Mouse (Mus musculus) forebrain, embryonic 10.5 days (tissue): ENCODE measurements around the gene Gm5089. TPM values are rescaled to one million over a fixed set of nuclear protein-coding genes. Genes with fewer than 3 reads are reported as not detected.
A peak's percentile ranks its signal among the peaks of the same experiment; 100 is the strongest.

Experiments used
- DNase-seq: peaks from one replicate; pipeline ENCODE4 v3.0.0-alpha.2; 2017; ENCODE audit warnings: low spot score; ENCODE audit errors: extremely low spot score
- H3K27ac ChIP-seq: fragments of 300-500 bp; sonication (generic); 2 replicates; pipeline ENCODE4 v1.5.1; 2016; ENCODE audit warnings: mild to moderate bottlenecking
- H3K27me3 ChIP-seq: fragments of 300-500 bp; sonication (generic); 2 replicates; pipeline ENCODE4 v1.6.1; 2016; ENCODE audit warnings: mild to moderate bottlenecking; ENCODE audit not compliant: poor library complexity, severe bottlenecking
- H3K36me3 ChIP-seq: fragments of 300-500 bp; sonication (generic); replicated peaks from 2 replicates; pipeline ENCODE4 v1.6.1; 2016; ENCODE audit warnings: mild to moderate bottlenecking, moderate library complexity
- H3K4me1 ChIP-seq: fragments of 300-500 bp; sonication (generic); 2 replicates; pipeline ENCODE4 v1.6.1; 2016
- H3K4me3 ChIP-seq: fragments of 300-500 bp; sonication (generic); 2 replicates; pipeline ENCODE4 v1.5.1; 2016; ENCODE audit warnings: mild to moderate bottlenecking, moderate library complexity
- H3K9me3 ChIP-seq: fragments of 300-500 bp; sonication (generic); 2 replicates; pipeline ENCODE4 v1.6.1; 2016; ENCODE audit warnings: mild to moderate bottlenecking, moderate library complexity
- WGBS: fragments of 180-500 bp; shearing (Covaris S2); methylation state at CpG from one replicate; pipeline ENCODE4 v1.1.7; 2016; 5-methylcytosine and 5-hydroxymethylcytosine counted together
- polyA plus RNA-seq: library from polyadenylated mRNA; unstranded; fragments of >200 nt; fragmentation: Nextera tagmentation; extraction: Ambion mirVana; gene quantifications from 2 replicates; pipeline ENCODE4 v1.2.1, GENCODE M21; 2016

The Gm5089 gene
- polyA plus RNA-seq = 1.0 and 1.9 TPM in 2 replicates

DNA sequence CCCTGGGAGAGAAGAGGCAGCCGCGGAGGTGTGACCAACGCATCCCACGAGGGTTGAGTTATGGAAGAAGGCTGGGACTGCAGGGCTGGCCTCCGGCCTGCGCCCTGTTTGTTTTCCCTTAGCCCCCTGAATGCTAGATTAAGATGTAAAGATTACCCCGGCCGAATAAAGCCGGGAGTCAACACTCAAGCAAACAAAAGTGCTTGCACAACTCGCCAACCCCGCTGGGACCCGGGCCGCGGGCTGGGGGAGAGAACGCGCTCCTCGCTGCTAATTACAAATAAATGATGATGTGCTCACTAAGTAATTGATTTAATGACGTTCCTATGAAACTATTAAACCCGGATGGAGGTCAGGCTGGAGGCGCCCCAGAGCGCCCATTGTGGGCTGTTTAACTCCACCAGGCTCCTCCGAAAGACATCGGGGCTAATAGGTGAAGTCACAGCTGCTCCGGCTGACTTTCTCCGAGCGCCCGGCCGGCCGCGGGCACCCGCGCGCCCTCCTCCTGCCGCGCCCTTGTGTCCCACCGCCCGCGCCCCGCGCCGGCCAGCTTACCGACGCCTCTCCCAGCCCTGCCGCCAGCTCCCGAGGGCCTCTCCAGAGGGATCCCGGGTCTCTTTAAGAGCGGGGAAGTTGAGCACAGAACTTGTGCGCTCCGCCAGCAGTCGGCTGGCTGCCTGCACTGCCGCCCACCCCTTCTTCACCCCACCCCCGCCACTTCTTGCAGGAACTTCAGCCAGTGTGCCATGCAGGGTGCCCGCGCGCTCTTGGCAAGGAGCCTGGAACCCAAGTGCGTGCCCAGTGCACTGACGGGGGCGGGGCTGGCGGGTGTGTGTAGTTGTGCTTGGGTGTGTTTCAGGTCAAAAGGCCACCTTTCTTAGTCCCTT is at the start of gene Gm5089:
Gene Gm5089, minus strand, starts transcription at position 620 of the 887 bp plus-strand sequence.
- Histone ChIP-seq H3K9me3 (no peaks in the 10 kb centered on the region), H3K27me3 (peaks cover 83% of the 10 kb centered on the region), H3K27ac (peak within 1 kb of the TSS; percentile 95), H3K36me3 (no peaks in the 10 kb centered on the region), H3K4me3 (peak within 1 kb of the TSS; percentile 64), H3K4me1 (peaks cover 71% of the 10 kb centered on the region)
- WGBS = under 1% methylated on average over 58 of the region's 59 CpGs
- peak; percentile 69 for DNase-seq

DNA sequence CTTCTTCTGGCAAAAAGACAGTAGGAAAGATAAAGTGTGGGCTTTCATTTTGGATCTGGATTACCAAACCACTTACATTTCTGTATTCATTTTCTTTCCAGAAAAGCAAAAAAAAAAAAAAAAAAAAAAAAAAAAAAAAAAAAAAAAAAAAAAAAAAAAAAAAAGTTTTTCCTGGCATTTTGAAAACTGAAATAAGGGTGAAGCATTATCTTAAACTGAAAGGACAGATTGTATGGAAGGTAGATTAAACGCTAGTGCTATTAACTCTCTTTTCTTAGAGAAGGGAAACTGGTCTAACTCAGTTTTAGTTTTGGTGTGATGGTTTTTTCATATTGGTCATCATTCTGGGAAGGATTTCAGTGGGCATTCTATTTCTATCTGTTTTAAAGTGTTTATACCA is 41.1 kb upstream of the Gm5089 start:
- H3K36me3 ChIP-seq = no peaks in the 10 kb centered on the region
- no peak overlapping the region for H3K4me3 ChIP-seq
- no peak for DNase-seq
- no peak overlapping the region for H3K27ac ChIP-seq
- H3K9me3 ChIP-seq = peaks cover 12% of the 10 kb centered on the region; the same call in 1 of the 2 replicates
- peaks cover 33% of the 10 kb centered on the region for H3K4me1 ChIP-seq
- H3K27me3 ChIP-seq = peaks cover 66% of the 10 kb centered on the region
- 74% methylated on average over 1 of the region's 1 CpGs for WGBS

DNA sequence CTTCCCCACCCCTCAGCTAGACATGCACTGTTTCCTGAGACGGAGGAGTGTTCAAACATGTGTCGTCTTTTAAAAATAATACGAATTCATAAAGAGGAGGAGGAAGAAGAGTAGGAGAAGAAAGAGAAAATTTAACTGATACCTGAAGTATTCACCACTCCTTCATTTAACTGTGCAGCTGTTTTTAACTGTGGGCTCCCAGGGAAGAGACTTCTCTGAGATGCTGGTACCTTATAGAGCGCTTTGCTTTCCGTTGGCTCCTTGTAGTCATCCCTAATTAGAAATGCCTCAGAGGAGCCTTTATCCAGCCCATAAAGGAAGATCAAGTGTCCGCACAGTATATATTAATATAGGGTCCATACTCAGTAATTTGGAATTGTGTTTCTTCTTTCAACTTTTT is 40.6 kb upstream of the Gm5089 start:
- Histone ChIP-seq H3K4me3 (no peak overlapping the region), H3K9me3 (peaks cover 12% of the 10 kb centered on the region; the same call in 1 of the 2 replicates), H3K36me3 (no peaks in the 10 kb centered on the region), H3K4me1 (peaks cover 33% of the 10 kb centered on the region), H3K27me3 (peaks cover 71% of the 10 kb centered on the region), H3K27ac (no peak overlapping the region)
- 55% methylated on average over 6 of the region's 6 CpGs for WGBS
- DNase-seq = no peak

DNA sequence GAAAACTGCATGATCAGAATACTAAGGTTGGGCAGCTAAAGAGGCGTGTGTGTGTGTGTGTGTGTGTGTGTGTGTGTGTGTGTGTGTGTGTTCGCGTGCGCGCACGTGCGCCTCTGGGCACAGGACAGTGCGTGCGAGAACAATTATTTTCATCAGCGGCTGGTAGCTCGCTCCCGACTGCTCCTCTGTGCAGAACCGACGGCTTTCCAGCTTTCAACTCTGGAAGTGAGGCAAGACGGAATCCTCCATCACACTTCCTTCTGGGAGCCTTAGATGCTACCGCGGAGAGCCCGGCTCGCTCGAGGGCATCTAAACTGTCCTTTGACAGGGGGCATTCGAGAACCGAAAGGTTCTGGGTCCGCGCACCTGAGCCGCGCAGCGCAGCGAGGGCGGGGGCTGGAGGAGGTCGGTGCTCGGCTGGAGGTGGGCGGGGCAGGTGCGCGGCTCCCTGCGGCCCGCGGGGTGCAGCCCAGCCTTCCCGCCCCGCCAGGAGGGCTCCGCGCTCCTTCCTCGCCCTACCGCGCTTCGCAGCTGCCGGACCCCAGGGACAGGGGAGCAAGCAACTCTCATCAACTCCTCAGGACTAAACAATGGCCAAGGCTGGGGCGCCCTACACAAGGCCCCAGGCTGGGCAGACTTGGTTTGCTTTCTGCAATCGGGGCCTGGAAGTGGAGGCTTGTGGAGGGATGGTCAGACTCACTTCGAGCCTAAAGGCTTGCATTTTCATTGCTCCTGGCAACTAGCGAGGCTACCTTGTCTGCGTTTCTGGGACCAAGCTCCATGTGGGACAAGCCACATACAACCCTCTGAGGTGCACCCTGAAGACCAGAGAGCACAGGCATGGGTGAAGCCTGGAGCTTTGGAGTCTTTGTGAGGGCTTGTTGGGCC is 39.8 kb upstream of the Gm5089 start, which contains the start of gene Gm10837:
Gene Gm10837, plus strand, starts transcription at position 146 of the 888 bp plus-strand sequence.
- H3K36me3 ChIP-seq = no peaks in the 10 kb centered on the region
- H3K9me3 ChIP-seq = peaks cover 12% of the 10 kb centered on the region; the same call in 1 of the 2 replicates
- peaks cover 79% of the 10 kb centered on the region for H3K27me3 ChIP-seq
- WGBS = 1% methylated on average over 51 of the region's 51 CpGs
- peak; percentile 69 for DNase-seq
- peak within 1 kb of the TSS; percentile 52 for H3K4me3 ChIP-seq
- H3K4me1 ChIP-seq = peaks cover 38% of the 10 kb centered on the region
- H3K27ac ChIP-seq = peak within 1 kb of the TSS; percentile 85

DNA sequence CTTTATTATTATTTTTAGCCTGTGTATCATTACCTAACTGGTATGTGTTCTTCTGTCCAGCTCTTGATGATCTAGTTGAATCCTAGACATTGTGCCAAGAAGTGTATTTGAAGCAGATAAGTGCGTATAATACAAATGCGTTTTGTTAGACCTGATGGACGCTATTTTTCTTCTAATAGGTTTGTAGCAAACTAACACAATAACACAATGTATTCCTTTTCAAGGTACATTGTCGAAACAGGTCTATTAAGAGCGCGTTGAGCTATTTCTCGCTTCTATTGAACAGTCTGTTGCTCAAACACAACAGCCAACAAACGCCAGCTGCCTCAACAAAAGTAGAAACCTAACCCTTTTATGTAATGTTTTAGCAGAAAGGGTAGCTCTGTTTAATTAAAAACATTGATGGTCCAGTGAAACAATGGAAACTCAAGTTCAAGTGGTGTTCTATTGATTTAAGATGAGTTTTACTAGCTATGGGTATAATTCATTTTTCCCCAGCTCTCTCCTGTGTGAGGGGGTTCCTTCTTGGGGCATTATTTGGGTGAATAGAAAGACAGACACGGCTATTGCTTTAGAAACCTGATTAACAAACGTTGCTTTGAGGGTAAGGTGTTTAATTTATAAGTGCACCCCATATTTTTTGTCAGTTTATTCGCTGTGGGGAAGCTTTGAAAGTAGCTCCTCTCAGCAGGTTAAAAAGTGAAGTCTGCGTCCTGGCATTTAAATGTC is 38.9 kb upstream of the Gm5089 start:
- H3K4me1 ChIP-seq = peaks cover 46% of the 10 kb centered on the region
- WGBS = under 1% methylated on average over 12 of the region's 12 CpGs
- DNase-seq = no peak
- peak overlapping the region; percentile 52 for H3K4me3 ChIP-seq
- peak overlapping the region; percentile 85; the same call in 1 of the 2 replicates for H3K27ac ChIP-seq
- no peaks in the 10 kb centered on the region for H3K36me3 ChIP-seq
- peaks cover 88% of the 10 kb centered on the region for H3K27me3 ChIP-seq
- peaks cover 12% of the 10 kb centered on the region; the same call in 1 of the 2 replicates for H3K9me3 ChIP-seq

DNA sequence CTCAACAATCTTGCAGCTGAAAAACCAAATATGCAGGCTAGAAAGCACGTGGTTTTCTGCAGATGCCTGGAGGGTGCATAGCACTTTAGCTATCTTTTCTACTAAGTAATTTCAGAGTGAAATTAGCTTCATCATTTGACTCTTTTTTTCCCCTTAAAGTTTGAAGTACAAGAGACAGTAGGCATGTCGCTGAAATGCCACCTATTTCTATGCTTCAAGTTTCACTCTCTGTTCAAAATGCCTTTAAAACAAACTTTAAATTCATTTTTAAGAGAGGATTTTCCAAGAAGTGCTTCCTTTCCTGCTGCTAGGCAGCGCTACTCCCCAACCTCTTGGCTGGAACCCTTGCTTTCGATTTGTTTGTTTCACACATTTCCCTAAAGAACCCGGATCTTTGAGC is 38.1 kb upstream of the Gm5089 start:
- Histone ChIP-seq H3K4me1 (peaks cover 54% of the 10 kb centered on the region), H3K27me3 (peaks cover 96% of the 10 kb centered on the region), H3K9me3 (0 out of 2 replicates have a peak, but pooled peaks cover 5% of the 10 kb centered on the region), H3K4me3 (peak overlapping the region; percentile 52), H3K27ac (no peak overlapping the region), H3K36me3 (no peaks in the 10 kb centered on the region)
- peak; percentile 17 for DNase-seq
- under 1% methylated on average over 5 of the region's 5 CpGs for WGBS

DNA sequence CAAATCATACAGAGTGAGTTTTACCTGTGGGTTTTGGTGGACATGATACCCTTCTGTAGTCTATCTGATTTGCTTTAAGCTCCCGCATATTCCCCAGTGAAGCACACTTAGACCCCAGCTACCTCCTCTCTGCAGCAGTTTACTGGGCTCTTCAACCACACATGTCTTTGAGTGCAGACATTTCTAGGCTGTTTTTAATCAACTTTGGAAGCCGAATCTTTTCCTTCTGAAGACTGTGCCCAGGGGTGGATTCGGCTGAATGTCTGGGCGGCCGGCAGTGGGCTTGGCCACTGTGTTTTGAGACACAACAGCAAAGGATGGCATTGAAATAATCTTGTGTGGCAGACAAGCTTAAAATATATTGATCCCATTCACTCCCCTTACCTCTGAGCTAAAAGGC is 36.5 kb upstream of the Gm5089 start:
- H3K27me3 ChIP-seq = peaks cover 98% of the 10 kb centered on the region

DNA sequence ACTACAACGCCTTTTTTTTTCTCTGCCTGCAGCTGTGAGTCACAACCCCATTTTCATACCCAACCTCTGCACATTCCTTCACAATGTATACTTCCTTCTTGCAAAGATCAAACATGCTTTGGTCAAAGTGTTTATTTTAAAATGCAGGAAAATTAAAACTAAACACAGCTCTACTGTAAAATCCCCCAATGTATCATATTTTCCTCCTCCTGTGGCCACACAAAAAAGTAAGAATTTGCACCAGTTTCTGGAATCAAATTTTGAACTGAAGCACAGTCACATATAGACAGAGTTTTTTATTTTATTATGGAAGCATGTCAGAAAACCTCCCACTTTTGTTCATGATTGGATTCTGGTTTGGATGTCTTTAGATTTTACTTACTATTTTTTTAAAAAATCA is 35.7 kb upstream of the Gm5089 start:
- peaks cover 99% of the 10 kb centered on the region for H3K27me3 ChIP-seq
- no peaks in the 10 kb centered on the region for H3K9me3 ChIP-seq
- H3K36me3 ChIP-seq = no peaks in the 10 kb centered on the region
- 21% methylated on average over 1 of the region's 1 CpGs for WGBS
- H3K27ac ChIP-seq = no peak overlapping the region
- no peak overlapping the region for H3K4me3 ChIP-seq
- DNase-seq = no peak
- peaks cover 78% of the 10 kb centered on the region for H3K4me1 ChIP-seq

More for the DNA sequence above, 36.5 kb upstream of the Gm5089 start:
- DNase-seq = peak; percentile 50
- Histone ChIP-seq H3K36me3 (no peaks in the 10 kb centered on the region), H3K4me3 (0 out of 2 replicates have a peak overlapping the region, but pooled peaks have one; percentile 6), H3K9me3 (no peaks in the 10 kb centered on the region), H3K27ac (no peak overlapping the region), H3K4me1 (peaks cover 71% of the 10 kb centered on the region)
- WGBS = 2% methylated on average over 5 of the region's 5 CpGs

DNA sequence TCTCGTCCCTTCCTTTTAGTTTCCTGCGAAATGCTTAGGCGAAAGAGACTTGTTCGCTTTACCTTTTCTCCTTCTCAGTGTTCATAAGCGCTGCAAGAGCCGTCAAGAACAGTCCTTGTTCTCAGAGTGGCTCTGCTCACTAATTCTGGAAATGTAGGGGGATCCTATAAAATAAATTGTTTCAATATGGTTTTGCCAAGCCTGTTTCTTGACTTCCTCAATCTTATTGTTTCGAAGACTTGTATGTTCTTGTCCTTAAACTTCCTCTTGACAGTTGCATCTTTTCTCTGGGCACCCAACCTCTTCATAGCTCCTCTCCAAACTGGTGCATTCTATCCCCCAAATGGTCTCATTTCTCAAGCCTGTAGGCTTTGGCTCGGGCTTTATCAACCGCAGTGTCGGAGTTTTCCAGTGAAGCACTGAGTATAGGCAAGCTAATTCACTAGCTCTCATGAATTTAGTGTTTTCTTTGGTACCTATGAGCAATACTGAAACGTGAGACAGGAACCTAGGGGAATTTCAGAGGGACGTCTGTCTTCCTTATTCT is 34.8 kb upstream of the Gm5089 start:
- Histone ChIP-seq H3K27ac (peak overlapping the region; percentile 99), H3K36me3 (no peaks in the 10 kb centered on the region), H3K4me1 (peaks cover 82% of the 10 kb centered on the region), H3K4me3 (peak overlapping the region; percentile 86), H3K9me3 (no peaks in the 10 kb centered on the region), H3K27me3 (peaks cover 99% of the 10 kb centered on the region)
- WGBS = 2% methylated on average over 12 of the region's 12 CpGs
- peak; percentile 43 for DNase-seq

DNA sequence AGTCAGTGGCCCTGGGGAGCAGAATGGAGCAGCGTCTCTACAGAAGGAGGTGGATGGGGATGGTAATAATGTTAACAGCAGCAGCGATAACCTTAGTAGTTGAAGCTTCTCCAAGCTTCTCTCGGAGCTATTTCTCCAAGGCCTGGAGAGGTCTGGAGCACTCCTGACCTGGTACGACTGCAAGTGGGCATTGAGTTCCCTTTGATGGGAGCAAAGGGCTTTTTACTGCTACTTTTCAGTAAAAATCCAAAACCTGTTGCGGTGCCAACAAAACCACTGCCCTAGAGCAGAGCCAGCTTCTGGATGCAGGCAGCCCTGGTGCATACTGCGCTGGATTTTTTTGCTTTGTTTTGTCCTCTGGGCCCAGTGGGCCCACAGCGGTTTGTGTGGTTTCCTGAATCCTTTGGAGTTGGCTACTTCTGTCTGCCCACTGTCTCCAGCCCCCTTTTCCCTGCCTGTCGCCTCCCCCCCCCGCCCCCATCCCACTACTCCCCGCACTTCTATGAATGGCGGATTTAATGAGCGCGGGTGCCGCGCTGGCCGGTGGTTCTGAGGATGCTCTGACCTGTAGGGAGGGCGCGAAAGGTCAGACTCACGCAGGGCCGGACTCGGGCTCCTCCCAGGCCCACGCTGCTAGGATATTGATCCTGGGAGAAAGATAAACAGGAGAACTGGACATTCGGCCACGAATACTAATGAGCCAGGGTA is 34.1 kb upstream of the Gm5089 start:
- no peaks in the 10 kb centered on the region for H3K36me3 ChIP-seq
- H3K4me1 ChIP-seq = peaks cover 82% of the 10 kb centered on the region
- peak overlapping the region; percentile 99 for H3K27ac ChIP-seq
- peaks cover 99% of the 10 kb centered on the region for H3K27me3 ChIP-seq
- H3K9me3 ChIP-seq = no peaks in the 10 kb centered on the region
- under 1% methylated on average over 24 of the region's 24 CpGs for WGBS
- H3K4me3 ChIP-seq = peak overlapping the region; percentile 86
- peak; percentile 59 for DNase-seq

DNA sequence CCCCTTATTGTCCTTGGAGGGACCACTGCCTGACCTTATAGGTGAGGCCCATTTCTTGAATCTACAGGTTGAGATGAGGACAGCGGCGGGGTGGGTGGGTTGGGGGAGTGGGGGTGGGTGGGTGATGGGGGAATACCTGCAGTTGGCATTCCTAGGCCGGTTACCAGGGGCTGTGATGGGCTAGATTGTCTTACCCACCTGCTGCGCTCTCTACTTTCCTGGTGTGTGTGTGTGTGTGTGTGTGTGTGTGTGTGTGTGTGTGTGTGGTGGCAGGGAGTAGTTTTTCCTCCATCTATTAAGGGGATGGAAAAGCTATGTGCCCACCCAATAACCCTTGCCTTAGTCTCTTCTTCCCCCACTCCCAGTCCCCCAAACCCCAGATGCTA is 33.5 kb upstream of the Gm5089 start:
- no peak for DNase-seq
- peaks cover 3% of the 10 kb centered on the region; the same call in 1 of the 2 replicates for H3K36me3 ChIP-seq
- peak overlapping the region; percentile 99 for H3K27ac ChIP-seq
- peaks cover 94% of the 10 kb centered on the region for H3K27me3 ChIP-seq
- WGBS = 7% methylated on average over 4 of the region's 4 CpGs
- H3K4me1 ChIP-seq = peaks cover 80% of the 10 kb centered on the region
- H3K4me3 ChIP-seq = peak overlapping the region; percentile 86
- H3K9me3 ChIP-seq = no peaks in the 10 kb centered on the region
